Mouse (Mus musculus) forebrain, embryonic 12.5 days (tissue): ENCODE results near the gene Cpsf4. TPM values are rescaled to one million over a fixed set of nuclear protein-coding genes. Genes with fewer than 3 reads are reported as not detected.
A peak's percentile ranks its signal among the peaks of the same experiment; 100 is the strongest.

Experiments used
- ATAC-seq: fragments of 200-750 bp; cut with Nextera tagmentation; 2 replicates; pipeline ENCODE4 v1.8.0; 2017; ENCODE audit warnings: moderate TSS enrichment; ENCODE audit not compliant: low FRiP score
- H3K27ac ChIP-seq: fragments of 300-500 bp; sonication (generic); 2 replicates; pipeline ENCODE4 v1.5.1; 2016; ENCODE audit warnings: mild to moderate bottlenecking
- H3K27me3 ChIP-seq: fragments of 300-500 bp; sonication (generic); 2 replicates; pipeline ENCODE4 v1.6.1; 2016; ENCODE audit warnings: mild to moderate bottlenecking
- H3K36me3 ChIP-seq: fragments of 300-500 bp; sonication (generic); replicated peaks from 2 replicates; pipeline ENCODE4 v1.6.1; 2016; ENCODE audit warnings: mild to moderate bottlenecking
- H3K4me1 ChIP-seq: fragments of 300-500 bp; sonication (generic); 2 replicates; pipeline ENCODE4 v1.6.1; 2016
- H3K4me2 ChIP-seq: fragments of 300-500 bp; sonication (generic); 2 replicates; pipeline ENCODE4 v1.6.1; 2016; ENCODE audit warnings: mild to moderate bottlenecking, moderate library complexity
- H3K4me3 ChIP-seq: fragments of 300-500 bp; sonication (generic); replicated peaks from 2 replicates; pipeline ENCODE4 v1.5.1; 2016; ENCODE audit warnings: mild to moderate bottlenecking
- H3K9ac ChIP-seq: fragments of 300-500 bp; sonication (generic); 2 replicates; pipeline ENCODE4 v1.6.1; 2016; ENCODE audit warnings: mild to moderate bottlenecking
- H3K9me3 ChIP-seq: fragments of 300-500 bp; sonication (generic); 2 replicates; pipeline ENCODE4 v1.6.1; 2016
- WGBS: fragments of 180-500 bp; shearing (Covaris S2); methylation state at CpG from one replicate; pipeline ENCODE4 v1.1.7; 2016; 5-methylcytosine and 5-hydroxymethylcytosine counted together
- polyA plus RNA-seq: library from polyadenylated mRNA; unstranded; fragments of >200 nt; fragmentation: Nextera tagmentation; extraction: Ambion mirVana; gene quantifications from 2 replicates; pipeline ENCODE4 v1.2.1, GENCODE M21; 2016

Gene Cpsf4
- polyA plus RNA-seq, 1 experiment from 2014 or later: 65.7 TPM

GRCm38 (mm10) chr5:145231367-145231871, 64.4 kb downstream of the Cpsf4 start, which contains the start of gene Zfp655:
Gene Zfp655, plus strand, starts transcription at chr5:145231715.
- peak within 1 kb of the TSS; percentile 98 for H3K9ac ChIP-seq
- H3K36me3 ChIP-seq: peaks cover 31% of the 10 kb centered on the region
- peak within 1 kb of the TSS; percentile 99 for H3K4me3 ChIP-seq
- under 1% methylated on average over 42 of the region's 42 CpGs for WGBS
- H3K9me3 ChIP-seq: no peaks in the 10 kb centered on the region
- H3K27me3 ChIP-seq: 0 out of 2 replicates have a peak, but pooled peaks cover 3% of the 10 kb centered on the region
- ATAC-seq: peak; percentile 98
- peaks cover 21% of the 10 kb centered on the region for H3K4me1 ChIP-seq
- H3K4me2 ChIP-seq: peak within 1 kb of the TSS; percentile 73
- H3K27ac ChIP-seq: peak within 1 kb of the TSS; percentile 85

Other genes with a start within 250 kb of the Cpsf4 start
- 22.7 and 24.7 TPM in 2 replicates for gene Smurf1, start 201.4 kb upstream of the Cpsf4 start, polyA plus RNA-seq
- gene Gm4871, start 134.5 kb upstream of the Cpsf4 start, polyA plus RNA-seq: not detected in 2 replicates
- not detected in 2 replicates for gene 1700018F24Rik, start 124.2 kb upstream of the Cpsf4 start, polyA plus RNA-seq
- gene Arpc1a, start 83.4 kb upstream of the Cpsf4 start, polyA plus RNA-seq: 168 and 174 TPM in 2 replicates
- gene Kpna7, start 83.2 kb upstream of the Cpsf4 start, polyA plus RNA-seq: not detected in 2 replicates
- gene Arpc1b, start 53.0 kb upstream of the Cpsf4 start, polyA plus RNA-seq: 52.2 and 65.6 TPM in 2 replicates
- gene Pdap1, start 27.0 kb upstream of the Cpsf4 start, polyA plus RNA-seq: 154 and 155 TPM in 2 replicates
- gene Bud31, start 26.9 kb upstream of the Cpsf4 start, polyA plus RNA-seq: 225 and 235 TPM in 2 replicates
- gene Ptcd1, start 105 bp upstream of the Cpsf4 start, polyA plus RNA-seq: 19.5 and 20.3 TPM in 2 replicates
- gene Atp5j2, start 24.8 kb downstream of the Cpsf4 start, polyA plus RNA-seq: 523 and 541 TPM in 2 replicates
- 8.0 and 9.0 TPM in 2 replicates for gene Zkscan14, start 34.7 kb downstream of the Cpsf4 start, polyA plus RNA-seq
- gene Zkscan5, start 37.3 kb downstream of the Cpsf4 start, polyA plus RNA-seq: 19.6 and 21.4 TPM in 2 replicates
- 37.4 and 38.0 TPM in 2 replicates for gene Zfp655, start 64.5 kb downstream of the Cpsf4 start, polyA plus RNA-seq
- gene Zscan25, start 113.3 kb downstream of the Cpsf4 start, polyA plus RNA-seq: 0.66 and 0.73 TPM in 2 replicates
- not detected in 2 replicates for gene Cyp3a57, start 178.1 kb downstream of the Cpsf4 start, polyA plus RNA-seq